Mouse (Mus musculus) heart, adult 18-20 months (tissue): Measurements from ENCODE around the gene Ptpru. TPM values are rescaled to one million over a fixed set of nuclear protein-coding genes. Genes with fewer than 3 reads are reported as not detected.
"Not testable (repeated sequence)": the region's sequence is repeated elsewhere in the genome, so short reads cannot be mapped to it uniquely, and the experiment has no call there.

Experiments
- DNase-seq, 2 experiments: peaks; one replicate each; pipeline ENCODE4 v3.0.0; 2021 to 2022; ENCODE audit warnings: mixed read lengths in 1 of 2
- total RNA-seq, 2 experiments: library from RNA; stranded (reverse); gene quantifications; 2 replicates each; pipeline ENCODE4 v1.2.3; 2021

Ptpru gene
- total RNA-seq, 2 experiments from 2014 or later, result 4.6 to 9.5 TPM

- peak; percentile 70 to 71 for DNase-seq
Measured at GRCm38 (mm10) chr4:131836351-131836881, 1.7 kb downstream of the Ptpru start.

DNA sequence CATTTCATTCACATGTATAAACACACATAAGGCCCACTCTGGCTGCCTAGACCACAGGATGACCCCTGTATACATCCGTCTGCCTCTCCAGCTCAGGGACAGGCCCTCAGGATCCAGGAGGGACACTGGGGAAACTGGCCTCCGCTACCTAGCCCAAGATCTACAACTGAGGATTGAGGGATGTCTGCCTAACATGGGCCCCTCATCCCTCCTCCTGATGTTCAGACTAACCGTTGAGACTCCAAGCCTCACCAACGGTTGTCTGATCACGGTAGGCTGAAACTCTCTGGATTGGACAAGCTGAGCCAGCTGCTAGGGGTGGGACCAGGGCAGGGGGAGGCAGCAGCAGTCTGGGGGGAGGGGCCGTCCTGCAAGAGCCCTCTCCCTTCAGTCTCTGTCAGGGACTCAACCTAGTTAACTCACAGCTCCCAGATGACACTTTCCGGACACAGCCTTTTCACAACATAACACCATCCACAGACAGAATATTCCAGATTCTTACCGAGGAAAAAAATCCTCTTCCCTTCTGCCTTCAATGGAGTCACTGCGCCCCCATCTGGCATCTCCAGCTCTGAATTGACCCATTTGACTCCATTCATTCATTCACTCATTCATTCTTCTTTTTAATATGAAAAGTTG lies 4.0 kb downstream of the Ptpru start:
- DNase-seq, result peak in 1 of 2 experiments; percentile 42

DNA sequence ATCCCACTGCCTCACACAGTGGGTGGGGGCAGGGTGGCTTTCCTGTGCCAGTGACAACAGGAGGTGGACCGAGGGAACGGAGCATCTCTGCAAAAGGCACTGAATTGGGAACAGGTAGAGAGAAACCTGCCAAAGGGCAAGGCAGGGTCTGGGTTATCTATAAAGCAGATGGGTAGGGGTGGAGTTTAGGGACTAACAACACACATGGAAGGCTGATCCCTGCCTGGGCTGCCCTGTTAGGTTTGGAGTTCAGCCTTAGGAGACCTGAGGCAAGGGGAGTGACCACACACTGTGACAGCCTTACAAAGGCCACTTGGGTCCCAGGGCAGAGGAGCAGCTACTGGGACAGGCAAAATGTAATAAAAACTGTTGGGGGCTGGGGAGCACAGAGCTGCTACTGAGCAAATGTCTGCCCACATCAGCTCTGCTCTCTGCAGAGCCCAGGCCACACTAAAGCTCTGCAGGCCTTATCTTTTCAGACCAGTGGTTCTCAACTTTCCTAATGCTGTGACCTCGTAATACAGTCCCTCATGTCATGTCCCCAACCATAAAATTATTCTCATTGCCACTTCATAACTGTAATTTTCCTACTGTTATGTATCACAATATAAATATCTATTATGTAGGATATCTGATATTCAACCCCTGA lies 5.2 kb downstream of the Ptpru start:
- no peak for DNase-seq

- DNase-seq, result no peak
Measured at GRCm38 (mm10) chr4:131831546-131832045, 6.5 kb downstream of the Ptpru start.

- no peak for DNase-seq
Measured at GRCm38 (mm10) chr4:131829123-131829522, 9.0 kb downstream of the Ptpru start.

- DNase-seq, result no peak
Measured at GRCm38 (mm10) chr4:131826905-131827304, 11.2 kb downstream of the Ptpru start.

DNA sequence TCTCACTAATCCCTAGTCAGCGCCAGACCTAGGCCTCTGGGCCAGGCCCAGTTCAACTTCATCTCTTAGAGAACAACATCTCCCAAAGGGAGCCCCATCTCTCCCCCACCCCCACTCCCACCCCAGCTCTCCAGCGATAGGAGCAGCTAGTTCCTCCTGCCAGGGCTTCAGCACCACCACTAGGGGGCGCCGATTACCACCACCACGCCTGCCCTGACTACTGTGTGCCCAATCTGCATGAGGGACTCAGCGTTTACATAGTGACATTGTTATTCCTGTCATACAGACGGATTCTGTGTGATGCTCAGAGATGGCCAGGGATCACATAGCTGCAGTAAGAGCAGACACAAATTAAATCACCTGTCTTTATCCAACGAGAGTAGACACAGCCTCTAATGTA lies 12.3 kb downstream of the Ptpru start:
- DNase-seq, result peak; percentile 52 to 59

- no peak for DNase-seq
Measured at GRCm38 (mm10) chr4:131824939-131825338, 13.1 kb downstream of the Ptpru start.

DNA sequence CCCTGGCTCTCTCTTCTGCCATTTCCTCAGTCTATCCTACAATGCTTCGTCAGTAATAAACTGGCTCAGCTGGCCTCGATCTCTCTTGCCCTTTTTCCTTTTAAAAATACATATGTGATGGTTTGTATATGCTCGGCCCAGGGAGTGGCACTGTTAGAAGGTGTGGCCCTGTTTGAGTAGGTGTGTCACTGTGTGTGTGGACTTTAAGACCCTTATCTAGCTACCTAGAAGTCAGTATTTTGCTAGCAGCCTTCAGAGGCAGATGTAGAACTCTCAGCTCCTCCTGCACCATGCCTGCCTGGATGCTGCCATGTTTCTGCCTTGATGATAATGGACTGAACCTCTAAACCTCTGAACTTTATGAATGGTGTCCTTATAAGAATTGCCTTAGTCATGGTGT lies 15.5 kb downstream of the Ptpru start:
- no peak for DNase-seq

GRCm38 (mm10) chr4:131821161-131821731 lies 16.8 kb downstream of the Ptpru start:
- DNase-seq, result no peak

DNA sequence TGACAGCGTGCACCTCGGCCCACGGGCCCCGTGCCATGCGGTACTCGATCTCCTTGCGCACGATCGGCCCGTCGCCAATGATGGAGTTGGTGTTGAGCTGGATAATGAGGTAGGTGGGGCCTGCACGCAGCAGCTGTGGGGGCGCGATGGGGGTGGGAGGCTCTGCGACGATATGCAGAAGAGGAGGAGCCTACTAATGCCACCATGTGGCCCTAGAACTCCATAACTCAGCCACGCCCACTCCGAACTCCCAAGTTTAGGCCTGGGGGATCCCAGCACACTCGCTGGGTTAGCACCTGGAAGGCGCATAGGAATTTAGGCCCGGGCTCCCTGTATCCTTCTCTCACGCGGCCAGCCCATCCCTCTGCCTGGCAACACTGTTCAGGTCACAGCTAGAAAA lies 19.2 kb downstream of the Ptpru start:
- no peak for DNase-seq

GRCm38 (mm10) chr4:131815774-131816173 lies 22.3 kb downstream of the Ptpru start:
- no peak for DNase-seq

GRCm38 (mm10) chr4:131814869-131815268 lies 23.2 kb downstream of the Ptpru start:
- no peak for DNase-seq

GRCm38 (mm10) chr4:131813798-131814197 lies 24.3 kb downstream of the Ptpru start:
- no peak for DNase-seq

DNA sequence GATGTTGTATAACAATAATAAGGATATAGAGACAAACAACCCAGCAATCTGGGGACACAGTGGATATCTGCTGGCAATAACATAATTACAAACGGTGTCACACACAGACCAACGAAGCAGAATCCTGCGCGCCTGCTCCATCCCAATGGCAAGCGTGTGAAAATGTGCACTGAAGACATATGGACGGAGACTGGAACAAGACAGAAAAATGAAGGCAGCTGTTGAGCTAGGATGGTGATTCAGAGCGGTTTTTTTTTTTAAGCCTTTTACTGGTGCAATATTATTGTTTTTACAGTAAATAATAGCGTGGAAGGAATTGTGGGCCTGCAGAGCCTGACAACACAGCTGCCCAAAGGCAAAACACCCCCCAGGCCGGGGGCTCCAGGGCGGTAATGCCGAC lies 25.6 kb downstream of the Ptpru start:
- no peak for DNase-seq

DNA sequence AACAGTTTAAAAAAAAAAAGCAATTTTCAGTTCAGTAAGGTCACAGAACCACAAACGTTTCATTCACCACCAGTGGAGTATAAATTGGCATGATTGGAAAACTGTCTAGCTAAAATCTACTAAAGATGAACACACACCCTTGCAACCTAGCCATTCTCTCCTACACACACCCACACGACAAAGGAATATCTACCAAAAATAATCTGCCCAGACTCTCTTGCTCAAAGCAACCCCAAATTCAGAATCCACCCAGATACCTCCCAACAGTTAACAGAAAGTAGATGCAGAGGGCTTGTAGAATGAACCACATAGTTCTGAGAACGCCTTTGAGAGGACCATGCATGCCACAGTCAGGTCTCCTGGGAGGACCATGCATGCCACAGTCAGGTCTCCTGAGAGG lies 32.8 kb downstream of the Ptpru start:
- DNase-seq, result no peak

GRCm38 (mm10) chr4:131804732-131805131 lies 33.4 kb downstream of the Ptpru start:
- DNase-seq, result not testable (repeated sequence)

DNA sequence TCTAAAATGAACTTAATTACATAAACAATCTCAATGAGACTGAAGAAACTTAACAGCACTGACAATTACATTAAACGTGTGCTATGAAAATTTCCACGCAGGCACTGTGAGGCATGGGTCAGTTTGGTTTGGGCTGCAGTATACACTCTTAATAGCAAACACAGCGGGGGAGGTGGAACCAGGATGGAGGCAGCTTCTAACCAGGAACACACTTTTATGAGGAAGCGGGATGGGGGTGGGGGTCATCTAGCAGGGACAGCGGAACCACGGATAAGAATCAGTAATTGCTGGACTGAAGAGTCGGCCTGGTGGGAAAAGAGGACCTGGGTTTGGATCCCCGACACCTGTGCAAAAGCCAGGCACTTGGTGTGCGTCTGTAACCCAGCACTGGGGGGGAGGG lies 34.2 kb downstream of the Ptpru start:
- DNase-seq, result no peak

- DNase-seq, result no peak
Measured at GRCm38 (mm10) chr4:131798968-131799367, 39.1 kb downstream of the Ptpru start.

GRCm38 (mm10) chr4:131797920-131798319 lies 40.2 kb downstream of the Ptpru start:
- DNase-seq, result no peak

- DNase-seq, result peak; percentile 72 to 80
Measured at GRCm38 (mm10) chr4:131797483-131797882, 40.6 kb downstream of the Ptpru start.

DNA sequence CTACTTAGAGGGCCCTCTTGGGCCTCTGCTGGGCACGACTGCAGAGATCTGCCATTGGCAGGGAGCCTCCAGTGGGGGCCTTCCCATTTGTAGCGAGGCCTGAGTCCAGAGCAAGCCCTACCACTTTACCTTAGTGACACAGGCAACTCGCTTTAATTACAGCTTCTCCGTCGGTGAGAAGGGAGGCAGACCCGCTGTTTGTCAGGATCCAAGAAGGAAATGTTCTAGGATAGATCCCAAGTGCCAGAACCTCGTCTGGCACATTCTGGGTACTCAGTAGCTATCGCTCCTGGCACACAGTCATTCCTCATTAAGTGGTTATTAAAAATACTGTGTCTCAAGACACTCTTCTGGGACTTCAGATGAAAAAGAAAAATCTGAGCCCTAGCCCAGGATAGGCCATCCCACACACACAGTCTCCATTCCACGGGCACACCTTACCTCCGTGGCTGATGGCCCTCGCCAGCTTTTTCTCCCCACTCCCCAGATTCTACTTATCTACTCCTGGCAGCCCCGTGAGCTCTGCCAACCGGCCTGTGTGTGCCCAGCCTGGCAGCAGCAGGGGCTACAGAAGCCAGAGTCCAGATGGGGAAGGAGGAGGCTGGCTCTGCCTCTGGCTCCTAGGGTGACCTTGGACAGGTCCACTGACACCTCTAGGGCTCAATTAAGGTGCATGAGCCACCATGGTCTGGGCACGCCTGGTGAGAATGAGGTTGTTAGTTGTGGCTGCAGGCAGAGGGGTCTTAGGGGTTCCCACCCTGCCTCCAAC lies 41.6 kb downstream of the Ptpru start:
- DNase-seq, result peak; percentile 37 to 68

DNA sequence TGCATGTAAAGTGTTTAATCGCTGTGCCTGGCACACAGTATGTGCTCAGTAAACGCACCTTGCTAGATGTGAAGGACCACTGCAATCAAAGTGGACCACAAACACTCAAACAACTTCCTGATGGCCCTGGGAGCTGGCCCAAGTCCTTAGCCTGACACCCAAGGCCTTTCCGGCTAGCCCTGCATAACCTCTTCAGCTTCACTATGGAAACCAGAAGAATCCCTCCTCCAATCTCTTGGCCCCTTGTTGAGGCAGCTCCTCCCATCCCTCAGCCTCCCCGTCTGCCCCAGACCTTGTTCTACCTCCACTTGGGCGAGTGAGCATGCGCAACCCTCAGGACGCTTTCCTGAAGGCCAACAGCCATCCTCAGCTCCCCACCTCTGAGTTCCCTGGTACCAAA lies 51.3 kb downstream of the Ptpru start:
- DNase-seq, result no peak
